Mouse (Mus musculus): Measurements from ENCODE around the gene Gtf3c5. TPM values are rescaled to one million over a fixed set of nuclear protein-coding genes. Genes with fewer than 3 reads are reported as not detected.

Gtf3c5 gene
- total and polyA plus RNA-seq, 3 experiments = 22.5 to 50.2 TPM; not detected in 1

DNA sequence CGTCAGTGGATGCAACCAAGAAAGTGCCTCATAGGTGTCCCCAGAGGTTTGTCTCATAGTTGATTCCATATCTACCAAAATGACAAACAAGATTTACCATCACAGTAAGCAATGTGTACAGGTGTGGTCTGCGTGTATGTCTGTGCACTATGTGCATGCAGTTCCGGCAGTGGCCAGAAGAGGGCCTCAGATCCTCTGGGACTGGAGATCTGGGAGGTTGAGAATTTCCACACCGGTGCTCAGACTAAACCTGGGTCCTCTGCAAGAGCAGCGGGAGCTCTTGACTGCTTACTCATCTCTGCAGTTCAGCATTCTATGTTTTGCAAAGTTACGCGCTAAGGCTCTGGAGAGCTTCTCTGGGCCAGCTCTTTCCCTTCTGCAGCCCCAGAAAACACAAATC, 13.4 kb upstream of the Gtf3c5 start (continued):
- TF ChIP-seq TCF12 (IDR thresholded peaks at IDR 0.05; ENCODE audit: low read depth, low read length) = peak; percentile 36

DNA sequence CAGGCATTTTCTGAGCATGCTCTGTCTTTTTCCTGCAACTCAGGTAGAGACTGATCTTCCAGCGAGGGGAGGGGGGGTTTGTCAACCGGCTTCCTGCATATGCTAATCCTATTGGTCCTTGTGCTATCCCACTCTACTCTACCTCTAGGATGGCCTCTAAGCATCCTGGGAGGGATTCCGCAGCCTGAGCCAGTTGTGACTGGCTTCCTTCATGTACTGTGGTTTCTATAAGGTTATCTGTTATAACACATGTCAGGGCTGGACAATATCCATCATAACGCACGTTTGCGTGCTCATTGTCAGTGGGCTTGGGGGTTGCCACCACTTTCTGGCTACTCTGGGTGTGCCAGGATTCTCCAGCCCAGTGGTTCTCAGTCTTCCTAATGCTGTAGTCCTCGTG, 12.5 kb upstream of the Gtf3c5 start:
- Histone ChIP-seq H3K27ac (ENCODE audit: control insufficient read depth, low read depth, low read length) (peak overlapping the region; percentile 98), H3K4me1 (ENCODE audit: control insufficient read depth in 1 of 2, insufficient read depth in 2 of 2, low read length in 2 of 2) (peaks cover 29 to 52% of the 10 kb centered on the region in 2 experiments), H3K9me3 (replicated peaks; ENCODE audit: insufficient read depth, low read length) (no peaks in the 10 kb centered on the region), H3K36me3 (ENCODE audit: control insufficient read depth in 1 of 2, insufficient read depth in 2 of 2, low read length in 2 of 2) (peaks cover 0 to 49% of the 10 kb centered on the region in 2 experiments; a peak in 2 of 4 replicates), H3K79me2 (ENCODE audit: control insufficient read depth, insufficient read depth, low read length, poor library complexity) (no peaks in the 10 kb centered on the region; the same call in 1 of the 2 replicates), H3K27me3 (ENCODE audit: control insufficient read depth in 1 of 2, insufficient read depth in 2 of 2, low read length in 2 of 2) (no peaks in the 10 kb centered on the region), H3K9ac (ENCODE audit: control insufficient read depth, low read depth, low read length, poor library complexity, severe bottlenecking) (no peak overlapping the region; the same call in 1 of the 2 replicates), H3K4me3 (ENCODE audit: control insufficient read depth in 1 of 2, insufficient read depth in 1 of 2, low read depth in 2 of 2, low read length in 2 of 2) (no peak overlapping the region)
- no peak for TF ChIP-seq NELFE (IDR thresholded peaks at IDR 0.05; ENCODE audit: low read depth, low read length)
- peak; percentile 54; the same call in 1 of the 2 replicates for TF ChIP-seq SIN3A (IDR thresholded peaks at IDR 0.05; ENCODE audit: low read length)
- peak; percentile 71 for TF ChIP-seq TCF12 (IDR thresholded peaks at IDR 0.05; ENCODE audit: low read depth, low read length)
- TF ChIP-seq MYC (IDR thresholded peaks at IDR 0.05; ENCODE audit: low read depth, low read length) = 0 out of 2 replicates have a peak, but pooled peaks have one; percentile 38
- 0 out of 2 replicates have a peak, but pooled peaks have one; percentile 33 for TF ChIP-seq GATA1 (IDR thresholded peaks at IDR 0.05; ENCODE audit: low read depth, low read length)
- TF ChIP-seq NRF1 (IDR thresholded peaks at IDR 0.05; ENCODE audit: insufficient read depth, low read depth, low read length, poor library complexity, severe bottlenecking) = no peak
- no peak for TF ChIP-seq MAFK (IDR thresholded peaks at IDR 0.05; ENCODE audit: borderline replicate concordance, low read depth, low read length)
- TF ChIP-seq POLR2A (IDR thresholded peaks at IDR 0.05; ENCODE audit: control insufficient read depth in 1 of 2, insufficient read depth in 1 of 2, low read depth in 1 of 2, low read length in 2 of 2, poor library complexity in 1 of 2) = peak in 1 of 2 experiments; percentile 32; a peak in 1 of 4 replicates
- no peak for TF ChIP-seq ELF1 (IDR thresholded peaks at IDR 0.05; ENCODE audit: low read depth, low read length)
- no peak for TF ChIP-seq MYB (IDR thresholded peaks at IDR 0.05; ENCODE audit: low read depth, low read length)
- peak; percentile 61; the same call in 1 of the 2 replicates for TF ChIP-seq BHLHE40 (IDR thresholded peaks at IDR 0.05; ENCODE audit: borderline replicate concordance, low read depth, low read length)
- TF ChIP-seq MEF2A (IDR thresholded peaks at IDR 0.05; ENCODE audit: extremely low read depth, insufficient replicate concordance, low read depth, low read length, poor library complexity, severe bottlenecking) = no peak
- peak; percentile 49; the same call in 1 of the 2 replicates for TF ChIP-seq MAX (IDR thresholded peaks at IDR 0.05; ENCODE audit: low read length)
- TF ChIP-seq ETS1 (IDR thresholded peaks at IDR 0.05; ENCODE audit: low read depth, low read length) = peak; percentile 59
- peak; percentile 89 for TF ChIP-seq TAL1 (IDR thresholded peaks at IDR 0.05; ENCODE audit: low read length)
- no peak for TF ChIP-seq TBP (IDR thresholded peaks at IDR 0.05; ENCODE audit: low read depth, low read length)
- peak; percentile 72 to 85 for TF ChIP-seq EP300 (IDR thresholded peaks at IDR 0.05; ENCODE audit: low read depth in 1 of 2, low read length in 2 of 2)
- TF ChIP-seq E2F4 (IDR thresholded peaks at IDR 0.05; ENCODE audit: borderline replicate concordance, low read depth, low read length) = no peak
- peak; percentile 72 for DNase-seq (ENCODE audit: low read depth, low spot score)

All from MEL (cell line).